Mouse (Mus musculus) neural tube, embryonic 11.5 days (tissue): ENCODE measurements around the gene Rnasel. TPM values are rescaled to one million over a fixed set of nuclear protein-coding genes. Genes with fewer than 3 reads are reported as not detected.

Experiments
- ATAC-seq: fragments of 200-750 bp; cut with Nextera tagmentation; 2 replicates; pipeline ENCODE4 v1.8.0; 2017; ENCODE audit warnings: moderate number of reproducible peaks, mild to moderate bottlenecking, moderate TSS enrichment, moderate library complexity; ENCODE audit not compliant: insufficient read depth, low FRiP score, low TSS enrichment
- DNase-seq: peaks from one replicate; pipeline ENCODE4 v3.0.0-alpha.2; 2015; ENCODE audit warnings: low spot score
- H3K27ac ChIP-seq: fragments of 300-500 bp; sonication (generic); 2 replicates; pipeline ENCODE4 v1.5.1; 2014; ENCODE audit warnings: low read depth, mild to moderate bottlenecking, low read length
- H3K27me3 ChIP-seq: fragments of 300-500 bp; sonication (generic); 2 replicates; pipeline ENCODE4 v1.6.1; 2014; ENCODE audit warnings: mild to moderate bottlenecking, low read length, mixed read lengths; ENCODE audit not compliant: control insufficient read depth, insufficient read depth
- H3K36me3 ChIP-seq: fragments of 300-500 bp; sonication (generic); 2 replicates; pipeline ENCODE4 v1.6.1; 2014; ENCODE audit warnings: mild to moderate bottlenecking, low read length, moderate library complexity, mixed read lengths; ENCODE audit not compliant: control insufficient read depth, insufficient read depth
- H3K4me1 ChIP-seq: fragments of 300-500 bp; sonication (generic); 2 replicates; pipeline ENCODE4 v1.6.1; 2014; ENCODE audit warnings: low read length, mixed read lengths; ENCODE audit not compliant: control insufficient read depth, insufficient read depth
- H3K4me2 ChIP-seq: fragments of 300-500 bp; sonication (generic); 2 replicates; pipeline ENCODE4 v1.6.1; 2014; ENCODE audit warnings: low read depth, mild to moderate bottlenecking, moderate library complexity
- H3K4me3 ChIP-seq: fragments of 300-500 bp; sonication (generic); 2 replicates; pipeline ENCODE4 v1.5.1; 2014; ENCODE audit warnings: low read depth, low read length
- H3K9ac ChIP-seq: fragments of 300-500 bp; sonication (generic); 2 replicates; pipeline ENCODE4 v1.6.1; 2014; ENCODE audit warnings: mild to moderate bottlenecking, low read length
- H3K9me3 ChIP-seq: fragments of 300-500 bp; sonication (generic); 2 replicates; pipeline ENCODE4 v1.6.1; 2016; ENCODE audit warnings: low read length; ENCODE audit not compliant: control insufficient read depth
- WGBS: fragments of 180-500 bp; shearing (Covaris S2); extraction: QIAGEN DNeasy Blood & Tissue Kit; methylation state at CpG from one replicate; pipeline ENCODE4 v1.1.7; 2014; 5-methylcytosine and 5-hydroxymethylcytosine counted together
- polyA plus RNA-seq: library from polyadenylated mRNA; unstranded; fragments of >200 nt; fragmentation: Nextera tagmentation; extraction: Ambion mirVana; gene quantifications from 2 replicates; pipeline ENCODE4 v1.2.1, GENCODE M21; 2014

The Rnasel gene
- polyA plus RNA-seq, 1 experiment from 2014 or later, result 26.7 TPM

- Histone ChIP-seq H3K9me3 (no peaks in the 10 kb centered on the region), H3K27ac (no peak overlapping the region), H3K4me3 (no peak overlapping the region), H3K4me2 (no peak overlapping the region), H3K36me3 (no peaks in the 10 kb centered on the region), H3K9ac (no peak overlapping the region), H3K4me1 (peaks cover 6% of the 10 kb centered on the region; the same call in 1 of the 2 replicates), H3K27me3 (no peaks in the 10 kb centered on the region)
- DNase-seq, result no peak
- no peak for ATAC-seq
- WGBS, result 70% methylated on average over 2 of the region's 2 CpGs
Observed at GRCm38 (mm10) chr1:153729806-153730205, 19.4 kb upstream of the Rnasel start.

GRCm38 (mm10) chr1:153730671-153731070 lies 18.6 kb upstream of the Rnasel start:
- Histone ChIP-seq H3K4me1 (peaks cover 6% of the 10 kb centered on the region; the same call in 1 of the 2 replicates), H3K4me2 (no peak overlapping the region), H3K9ac (no peak overlapping the region), H3K36me3 (no peaks in the 10 kb centered on the region), H3K4me3 (no peak overlapping the region), H3K27me3 (no peaks in the 10 kb centered on the region), H3K27ac (no peak overlapping the region), H3K9me3 (no peaks in the 10 kb centered on the region)
- no peak for DNase-seq
- 59% methylated on average over 3 of the region's 3 CpGs for WGBS
- no peak for ATAC-seq

GRCm38 (mm10) chr1:153733181-153733580 lies 16.0 kb upstream of the Rnasel start:
- Histone ChIP-seq H3K27me3 (0 out of 2 replicates have a peak, but pooled peaks cover 3% of the 10 kb centered on the region), H3K4me3 (no peak overlapping the region), H3K9ac (no peak overlapping the region), H3K9me3 (no peaks in the 10 kb centered on the region), H3K4me2 (no peak overlapping the region), H3K27ac (no peak overlapping the region), H3K4me1 (peaks cover 15% of the 10 kb centered on the region), H3K36me3 (no peaks in the 10 kb centered on the region)
- DNase-seq (peak; percentile 46), ATAC-seq (peak; percentile 49; the same call in 1 of the 2 replicates)
- WGBS, result 25% methylated on average over 7 of the region's 9 CpGs

GRCm38 (mm10) chr1:153734866-153735265 lies 14.4 kb upstream of the Rnasel start:
- DNase-seq, result no peak
- Histone ChIP-seq H3K4me3 (no peak overlapping the region), H3K9me3 (no peaks in the 10 kb centered on the region), H3K4me1 (peaks cover 15% of the 10 kb centered on the region), H3K36me3 (no peaks in the 10 kb centered on the region), H3K4me2 (no peak overlapping the region), H3K27ac (no peak overlapping the region), H3K9ac (no peak overlapping the region), H3K27me3 (peaks cover 3% of the 10 kb centered on the region)
- WGBS, result 80% methylated on average over 4 of the region's 4 CpGs
- ATAC-seq, result no peak

- 80% methylated on average over 6 of the region's 6 CpGs for WGBS
- Histone ChIP-seq H3K9ac (no peak overlapping the region), H3K27me3 (peaks cover 3% of the 10 kb centered on the region), H3K27ac (no peak overlapping the region), H3K36me3 (no peaks in the 10 kb centered on the region), H3K9me3 (no peaks in the 10 kb centered on the region), H3K4me2 (no peak overlapping the region), H3K4me1 (peaks cover 23% of the 10 kb centered on the region), H3K4me3 (no peak overlapping the region)
- DNase-seq (no peak), ATAC-seq (no peak)
Observed at GRCm38 (mm10) chr1:153736096-153736495, 13.1 kb upstream of the Rnasel start.

- H3K9me3 ChIP-seq, result no peaks in the 10 kb centered on the region
- 0 out of 2 replicates have a peak, but pooled peaks have one; percentile 4 for ATAC-seq
- H3K36me3 ChIP-seq, result no peaks in the 10 kb centered on the region
- H3K27me3 ChIP-seq, result peaks cover 3% of the 10 kb centered on the region
- H3K9ac ChIP-seq, result no peak overlapping the region
- H3K4me2 ChIP-seq, result no peak overlapping the region
- H3K27ac ChIP-seq, result 0 out of 2 replicates have a peak overlapping the region, but pooled peaks have one; percentile 1
- peak; percentile 51 for DNase-seq
- 47% methylated on average over 9 of the region's 9 CpGs for WGBS
- H3K4me1 ChIP-seq, result peaks cover 29% of the 10 kb centered on the region
- no peak overlapping the region for H3K4me3 ChIP-seq
Observed at GRCm38 (mm10) chr1:153737101-153738085, 11.8 kb upstream of the Rnasel start.

- H3K4me1 ChIP-seq, result peaks cover 23% of the 10 kb centered on the region
Observed at GRCm38 (mm10) chr1:153739437-153740015, 9.7 kb upstream of the Rnasel start.

GRCm38 (mm10) chr1:153740145-153740544 lies 9.1 kb upstream of the Rnasel start, which contains the start of gene Rgs16:
Gene Rgs16, plus strand, starts transcription at chr1:153740349.
- Histone ChIP-seq H3K27ac (no peak within 1 kb of the TSS), H3K9ac (peak within 1 kb of the TSS; percentile 62), H3K4me1 (peaks cover 23% of the 10 kb centered on the region), H3K4me2 (peak within 1 kb of the TSS; percentile 76), H3K4me3 (peak within 1 kb of the TSS; percentile 40), H3K27me3 (peaks cover 3% of the 10 kb centered on the region), H3K9me3 (no peaks in the 10 kb centered on the region), H3K36me3 (no peaks in the 10 kb centered on the region)
- ATAC-seq, result peak; percentile 76
- WGBS, result under 1% methylated on average over 27 of the region's 28 CpGs
- peak; percentile 88 for DNase-seq

More at GRCm38 (mm10) chr1:153739437-153740015, 9.7 kb upstream of the Rnasel start:
- peak overlapping the region; percentile 76 for H3K4me2 ChIP-seq
- H3K27me3 ChIP-seq, result peaks cover 3% of the 10 kb centered on the region
- H3K9me3 ChIP-seq, result no peaks in the 10 kb centered on the region
- ATAC-seq (0 out of 2 replicates have a peak, but pooled peaks have one; percentile 12), DNase-seq (no peak)
- H3K36me3 ChIP-seq, result no peaks in the 10 kb centered on the region
- peak overlapping the region; percentile 40 for H3K4me3 ChIP-seq
- WGBS, result 19% methylated on average over 13 of the region's 13 CpGs
- no peak overlapping the region for H3K27ac ChIP-seq
- H3K9ac ChIP-seq, result no peak overlapping the region
